Mouse (Mus musculus) midbrain, postnatal 0 days (tissue): ENCODE data around the gene Eif1ax. TPM values are rescaled to one million over a fixed set of nuclear protein-coding genes. Genes with fewer than 3 reads are reported as not detected.
"Not testable (repeated sequence)": the region's sequence is repeated elsewhere in the genome, so short reads cannot be mapped to it uniquely, and the experiment has no call there.

Source experiments
- ATAC-seq: fragments of 200-750 bp; cut with Nextera tagmentation; 2 replicates; pipeline ENCODE4 v1.8.0; 2017; ENCODE audit warnings: moderate number of reproducible peaks, mild to moderate bottlenecking, moderate TSS enrichment, moderate library complexity; ENCODE audit not compliant: low FRiP score
- DNase-seq: peaks from one replicate; pipeline ENCODE4 v3.0.0-alpha.2; 2015; ENCODE audit warnings: low spot score
- H3K27ac ChIP-seq: fragments of 300-500 bp; sonication (generic); 2 replicates; pipeline ENCODE4 v1.5.1; 2014; ENCODE audit warnings: low read depth, mild to moderate bottlenecking, low read length, mixed read lengths
- H3K27me3 ChIP-seq: fragments of 300-500 bp; sonication (generic); 2 replicates; pipeline ENCODE4 v1.6.1; 2014; ENCODE audit warnings: low read length, control low read depth, mixed read lengths; ENCODE audit not compliant: insufficient read depth
- H3K36me3 ChIP-seq: fragments of 300-500 bp; sonication (generic); 2 replicates; pipeline ENCODE4 v1.6.1; 2014; ENCODE audit warnings: low read length, control low read depth, mixed read lengths; ENCODE audit not compliant: insufficient read depth
- H3K4me1 ChIP-seq: fragments of 300-500 bp; sonication (generic); 2 replicates; pipeline ENCODE4 v1.6.1; 2014; ENCODE audit warnings: mild to moderate bottlenecking, control low read depth, antibody characterized with exemption, low read length, mixed read lengths; ENCODE audit not compliant: insufficient read depth
- H3K4me2 ChIP-seq: fragments of 300-500 bp; sonication (generic); 2 replicates; pipeline ENCODE4 v1.6.1; 2014; ENCODE audit warnings: low read depth, mild to moderate bottlenecking, low read length, mixed read lengths; ENCODE audit not compliant: poor library complexity, severe bottlenecking
- H3K4me3 ChIP-seq: fragments of 300-500 bp; sonication (generic); 2 replicates; pipeline ENCODE4 v1.5.1; 2014; ENCODE audit warnings: low read depth, mild to moderate bottlenecking, low read length, moderate library complexity
- H3K9ac ChIP-seq: fragments of 300-500 bp; sonication (generic); replicated peaks from 2 replicates; pipeline ENCODE4 v1.6.1; 2014; ENCODE audit warnings: mild to moderate bottlenecking, low read length, moderate library complexity, mixed read lengths; ENCODE audit not compliant: poor library complexity, severe bottlenecking
- H3K9me3 ChIP-seq: fragments of 300-500 bp; sonication (generic); 2 replicates; pipeline ENCODE4 v1.6.1; 2016; ENCODE audit warnings: low read length, control low read depth
- CTCF ChIP-seq: IDR thresholded peaks from 2 replicates; pipeline ENCODE4 v1.5.1; 2016; ENCODE audit warnings: antibody characterized with exemption, mild to moderate bottlenecking
- WGBS: fragments of 180-500 bp; shearing (Covaris S2); extraction: QIAGEN DNeasy Blood & Tissue Kit; methylation state at CpG from one replicate; pipeline ENCODE4 v1.1.7; 2014; 5-methylcytosine and 5-hydroxymethylcytosine counted together
- polyA plus RNA-seq: library from polyadenylated mRNA; unstranded; fragments of >200 nt; fragmentation: Nextera tagmentation; extraction: Ambion mirVana; gene quantifications from 2 replicates; pipeline ENCODE4 v1.2.1, GENCODE M21; 2015
- total RNA-seq: library from RNA; depleted of rRNA; stranded (reverse); fragments of >200 nt; gene quantifications from 2 replicates; pipeline ENCODE4 v1.2.3, GENCODE M21; 2014; rRNA removed

Eif1ax gene
- total and polyA plus RNA-seq, 2 experiments from 2014 or later, result 82.3 to 82.5 TPM

DNA sequence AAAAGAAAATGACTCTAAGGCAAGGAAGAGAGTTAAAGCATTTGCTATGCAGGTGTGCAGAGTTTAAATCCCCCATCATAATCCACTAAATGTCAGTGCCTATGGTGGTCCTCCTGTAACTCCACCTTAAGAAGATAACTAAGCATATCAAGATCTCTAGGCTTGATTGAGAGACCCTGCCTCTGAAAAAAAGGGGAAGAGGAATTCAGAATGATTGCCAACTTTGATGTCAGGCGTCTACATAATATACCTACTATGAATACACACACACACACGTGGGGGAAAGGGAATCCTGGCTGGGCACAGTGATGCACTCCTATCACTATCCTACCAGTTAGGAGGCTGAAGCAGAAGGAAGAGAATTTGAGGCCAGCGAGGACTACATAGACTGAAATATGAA is 19.3 kb downstream of the Eif1ax start:
- no peak overlapping the region for H3K27ac ChIP-seq
- WGBS, result 76% methylated on average over 3 of the region's 3 CpGs
- no peaks in the 10 kb centered on the region for H3K27me3 ChIP-seq
- no peak for DNase-seq
- no peaks in the 10 kb centered on the region for H3K36me3 ChIP-seq
- no peaks in the 10 kb centered on the region for H3K4me1 ChIP-seq
- no peak overlapping the region for H3K9ac ChIP-seq
- no peak overlapping the region for H3K4me2 ChIP-seq
- H3K4me3 ChIP-seq, result no peak overlapping the region
- ATAC-seq, result no peak
- no peaks in the 10 kb centered on the region for H3K9me3 ChIP-seq
- no peak for TF ChIP-seq CTCF

DNA sequence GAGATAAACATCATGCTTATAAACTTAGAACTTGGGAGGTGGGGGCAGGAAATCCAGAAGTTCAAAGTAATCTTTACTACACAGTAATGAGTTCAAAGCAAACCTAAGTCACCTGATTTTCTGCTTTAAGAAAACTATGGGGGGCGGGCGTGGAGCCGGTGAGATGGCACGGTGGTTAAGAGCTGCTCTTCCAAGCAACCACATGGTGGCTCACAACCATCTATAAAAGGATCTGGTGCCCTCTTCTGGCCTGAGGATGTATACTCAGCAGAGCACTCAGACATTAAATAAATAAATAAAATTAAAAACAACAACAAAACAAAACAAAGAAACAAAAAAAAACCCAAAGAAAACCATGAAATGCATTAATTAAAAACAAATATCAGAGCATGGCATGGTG is 37.3 kb downstream of the Eif1ax start:
- Histone ChIP-seq H3K4me1 (no peaks in the 10 kb centered on the region), H3K36me3 (no peaks in the 10 kb centered on the region), H3K4me2 (no peak overlapping the region), H3K27me3 (no peaks in the 10 kb centered on the region), H3K4me3 (no peak overlapping the region), H3K9me3 (no peaks in the 10 kb centered on the region), H3K9ac (no peak overlapping the region), H3K27ac (no peak overlapping the region)
- no peak for ATAC-seq
- WGBS, result 29% methylated on average over 4 of the region's 4 CpGs
- peak; percentile 48 for DNase-seq
- peak; percentile 66 for TF ChIP-seq CTCF

DNA sequence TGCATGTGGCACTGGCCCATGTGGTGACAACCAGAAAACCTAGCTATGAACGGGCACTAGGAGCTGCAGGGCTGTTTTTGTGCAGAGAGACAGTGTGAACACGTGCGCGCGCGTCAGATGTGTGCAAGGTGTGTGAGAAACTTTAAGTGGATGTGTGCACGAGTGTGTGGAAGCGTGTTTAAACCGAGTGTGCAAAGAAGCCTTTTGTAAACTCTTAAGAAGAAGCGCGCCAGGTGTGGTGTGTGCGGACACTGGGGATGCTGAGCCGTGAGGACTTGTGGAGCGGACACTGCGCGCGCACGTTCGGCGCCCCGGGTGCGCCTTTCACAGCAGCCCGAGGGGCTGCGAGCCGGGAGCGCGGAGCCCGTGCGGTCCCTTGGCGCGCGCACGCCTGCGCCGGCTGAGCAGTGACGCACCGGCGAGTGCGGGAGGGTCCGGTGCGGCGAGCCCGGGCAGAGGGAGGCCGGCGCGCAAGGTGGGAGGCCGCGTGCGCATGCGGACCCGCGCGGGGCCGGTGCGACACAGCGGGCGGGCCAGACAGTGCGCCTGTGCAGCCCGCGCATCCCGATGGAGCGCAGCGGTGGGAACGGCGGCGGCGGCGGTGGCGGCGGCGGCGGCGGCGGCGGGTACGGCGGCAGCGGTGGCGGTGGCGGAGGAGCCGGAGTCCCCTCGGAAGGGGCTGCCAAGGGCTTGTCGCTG is 42.3 kb downstream of the Eif1ax start, which contains the start of gene Map7d2:
TSS of gene Map7d2 (plus strand) at position 443 of the 699 bp plus-strand sequence.
- Histone ChIP-seq H3K27ac (peak within 1 kb of the TSS; percentile 63), H3K27me3 (no peaks in the 10 kb centered on the region), H3K4me2 (peak within 1 kb of the TSS; percentile 55), H3K4me1 (no peaks in the 10 kb centered on the region), H3K4me3 (peak within 1 kb of the TSS; percentile 59), H3K9me3 (no peaks in the 10 kb centered on the region), H3K9ac (peak within 1 kb of the TSS; percentile 66), H3K36me3 (no peaks in the 10 kb centered on the region)
- 29% methylated on average over 37 of the region's 83 CpGs for WGBS
- TF ChIP-seq CTCF, result no peak
- ATAC-seq (peak; percentile 91), DNase-seq (peak; percentile 54)

DNA sequence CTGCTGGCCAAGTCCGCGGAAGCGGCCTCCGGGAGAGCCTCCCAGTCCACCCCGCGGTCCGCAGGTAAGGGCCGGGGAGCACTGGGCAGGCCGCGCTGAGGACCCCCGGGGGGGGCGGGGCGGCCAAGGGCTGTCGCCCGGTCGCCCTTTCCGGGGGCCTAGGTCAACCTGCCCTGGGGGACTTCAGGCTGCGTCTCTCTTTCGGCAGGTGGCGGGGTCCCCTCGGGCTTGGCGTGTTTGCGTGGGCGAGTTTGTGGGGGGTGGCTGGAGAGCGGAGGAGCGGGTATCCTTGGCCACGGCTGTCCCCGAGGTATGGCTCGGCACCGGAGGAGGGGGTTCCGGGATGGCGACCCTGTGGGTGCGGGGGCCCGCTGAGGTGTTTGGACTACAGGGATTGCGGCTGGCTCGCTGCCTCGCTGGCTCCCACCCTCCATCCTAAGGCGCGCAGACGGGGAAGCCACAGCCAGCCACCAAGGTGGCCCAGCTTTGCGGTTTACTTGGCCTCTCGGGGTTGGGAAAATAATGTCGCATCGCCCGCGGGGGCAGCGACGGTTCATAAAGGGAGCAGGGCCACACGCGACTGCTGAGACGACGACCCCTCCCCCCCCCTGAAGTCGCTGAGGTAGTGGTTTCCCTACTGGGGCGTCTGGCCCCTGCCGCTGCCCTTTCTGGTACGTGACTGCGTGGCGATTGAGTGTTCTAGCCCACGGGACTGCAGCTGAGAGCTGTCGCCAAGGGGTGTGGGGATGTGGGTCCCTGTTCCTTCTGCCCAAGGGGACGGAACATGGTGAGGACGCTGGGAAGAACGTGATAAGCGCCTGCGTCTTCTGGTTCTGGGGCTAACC is 43.1 kb downstream of the Eif1ax start:
- H3K27ac ChIP-seq, result peak overlapping the region; percentile 63
- no peaks in the 10 kb centered on the region for H3K9me3 ChIP-seq
- TF ChIP-seq CTCF, result no peak
- H3K4me3 ChIP-seq, result peak overlapping the region; percentile 59
- H3K4me2 ChIP-seq, result peak overlapping the region; percentile 55
- H3K36me3 ChIP-seq, result no peaks in the 10 kb centered on the region
- WGBS, result 23% methylated on average over 51 of the region's 65 CpGs
- ATAC-seq (peak; percentile 71), DNase-seq (peak; percentile 2)
- peak overlapping the region; percentile 66 for H3K9ac ChIP-seq
- no peaks in the 10 kb centered on the region for H3K27me3 ChIP-seq
- H3K4me1 ChIP-seq, result no peaks in the 10 kb centered on the region

DNA sequence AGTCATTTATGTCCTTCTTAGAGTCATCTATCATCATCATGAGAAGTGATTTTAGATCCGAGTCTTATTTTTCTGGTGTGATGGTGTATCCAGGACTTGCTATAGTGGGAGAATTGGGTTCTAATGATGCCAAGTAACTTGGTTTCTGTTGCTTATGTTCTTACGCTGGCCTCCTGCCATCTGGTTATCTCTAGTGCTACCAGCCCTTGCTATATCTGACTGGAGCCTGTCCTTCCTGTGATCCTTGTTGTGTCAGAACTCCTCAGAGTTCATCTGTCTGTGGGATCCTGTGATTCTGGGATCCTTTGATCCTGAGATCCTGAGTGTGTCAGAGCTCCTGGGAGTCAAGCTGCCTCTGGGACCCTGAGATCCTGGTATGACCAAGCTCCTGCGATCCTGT is 58.5 kb downstream of the Eif1ax start:
- H3K9ac ChIP-seq, DNase-seq, H3K4me3 ChIP-seq, ATAC-seq, H3K27me3 ChIP-seq, H3K4me2 ChIP-seq, H3K27ac ChIP-seq, H3K4me1 ChIP-seq, H3K36me3 ChIP-seq, H3K9me3 ChIP-seq: not testable (repeated sequence)
- WGBS, result 93% methylated on average over 3 of the region's 3 CpGs

Other genes starting within 250 kb of the Eif1ax start
- gene Rps6ka3, start 161.9 kb upstream of the Eif1ax start, total RNA-seq, result 21.2 and 21.5 TPM in 2 replicates
- 2.5 and 2.8 TPM in 2 replicates for gene Rps6ka3, start 161.9 kb upstream of the Eif1ax start, polyA plus RNA-seq
- 35.6 and 38.9 TPM in 2 replicates for gene Map7d2, start 42.4 kb downstream of the Eif1ax start, total RNA-seq
- gene Map7d2, start 42.4 kb downstream of the Eif1ax start, polyA plus RNA-seq, result 57.3 and 61.7 TPM in 2 replicates
- 9.9 and 15.4 TPM in 2 replicates for gene Bclaf3, start 154.5 kb downstream of the Eif1ax start, total RNA-seq
- 14.4 and 15.7 TPM in 2 replicates for gene Bclaf3, start 154.5 kb downstream of the Eif1ax start, polyA plus RNA-seq